Mouse (Mus musculus) megakaryocyte, adult 5-6 weeks (primary cell): ENCODE measurements around the gene Zfp143. TPM values are rescaled to one million over a fixed set of nuclear protein-coding genes. Genes with fewer than 3 reads are reported as not detected.
"Not testable (repeated sequence)": the region's sequence is repeated elsewhere in the genome, so short reads cannot be mapped to it uniquely, and the experiment has no call there.

ENCODE experiments used
- ATAC-seq: 2 replicates; pipeline ENCODE4 v1.8.0; 2016; ENCODE audit warnings: mild to moderate bottlenecking, inconsistent platforms; ENCODE audit not compliant: poor library complexity, severe bottlenecking
- total RNA-seq, 2 experiments: library from RNA; stranded (forward) in 1 of 2; stranded (reverse) in 1 of 2; fragments of 153-499, 151-499 nt in 1 of 2; fragments of 221-1000, 200-1000 nt in 1 of 2; gene quantifications; 2 replicates each; pipeline versions ENCODE4 v1.2.3 to v1.2.4; 2015 to 2017

Zfp143 gene
- total RNA-seq (2015) (29.3 and 30.8 TPM in 2 replicates), total RNA-seq (2017) (39.9 and 44.9 TPM in 2 replicates)

- ATAC-seq: peak; percentile 89
These were observed at the start of gene Zfp143 for GRCm38 (mm10) chr7:110061199-110061751. Gene Zfp143, plus strand, starts transcription at chr7:110061217.

GRCm38 (mm10) chr7:110011417-110011816 lies 49.6 kb upstream of the Zfp143 start:
- no peak for ATAC-seq

- ATAC-seq: no peak
These were observed 46.7 kb upstream of the Zfp143 start for GRCm38 (mm10) chr7:110014272-110014671.

- peak; percentile 99 for ATAC-seq
These were observed 42.8 kb upstream of the Zfp143 start, which contains the start of gene Ipo7 for GRCm38 (mm10) chr7:110018117-110018630. Gene Ipo7, plus strand, starts transcription at chr7:110018274.

GRCm38 (mm10) chr7:110018631-110019482 lies 42.2 kb upstream of the Zfp143 start:
- ATAC-seq: peak; percentile 55

- ATAC-seq: no peak
These were observed 37.5 kb upstream of the Zfp143 start for GRCm38 (mm10) chr7:110023553-110023952.

- no peak for ATAC-seq
These were observed 34.4 kb upstream of the Zfp143 start for GRCm38 (mm10) chr7:110026594-110026993.

GRCm38 (mm10) chr7:110028826-110029225 lies 32.2 kb upstream of the Zfp143 start:
- ATAC-seq: no peak

GRCm38 (mm10) chr7:110030342-110030741 lies 30.7 kb upstream of the Zfp143 start:
- no peak for ATAC-seq

- ATAC-seq: not testable (repeated sequence)
These were observed 3.3 kb upstream of the Zfp143 start for GRCm38 (mm10) chr7:110057723-110058122.

- ATAC-seq: no peak
These were observed 1.8 kb upstream of the Zfp143 start for GRCm38 (mm10) chr7:110059092-110059785.

GRCm38 (mm10) chr7:110060106-110060668 lies 830 bp upstream of the Zfp143 start:
- ATAC-seq: no peak

- ATAC-seq: peak; percentile 17
These were observed 283 bp upstream of the Zfp143 start for GRCm38 (mm10) chr7:110060669-110061198.

- peak; percentile 42 for ATAC-seq
These were observed 796 bp downstream of the Zfp143 start for GRCm38 (mm10) chr7:110061752-110062273.

GRCm38 (mm10) chr7:110063731-110064130 lies 2.7 kb downstream of the Zfp143 start:
- no peak for ATAC-seq

- no peak for ATAC-seq
These were observed 8.1 kb downstream of the Zfp143 start for GRCm38 (mm10) chr7:110069070-110069469.

- ATAC-seq: no peak
These were observed 17.2 kb downstream of the Zfp143 start for GRCm38 (mm10) chr7:110078168-110078567.

GRCm38 (mm10) chr7:110083386-110084165 lies 22.6 kb downstream of the Zfp143 start:
- ATAC-seq: peak; percentile 73

GRCm38 (mm10) chr7:110085217-110085616 lies 24.2 kb downstream of the Zfp143 start:
- no peak for ATAC-seq

GRCm38 (mm10) chr7:110087914-110088313 lies 26.9 kb downstream of the Zfp143 start:
- ATAC-seq: no peak
